Mouse (Mus musculus): ENCODE measurements around the gene Kcnk12. TPM values are rescaled to one million over a fixed set of nuclear protein-coding genes. Genes with fewer than 3 reads are reported as not detected.

Kcnk12 gene
- polyA plus RNA-seq, 1 experiment from 2014 or later, result not detected

- 80% methylated on average over 5 of the region's 5 CpGs for WGBS
These were observed 16.6 kb downstream of the Kcnk12 start for GRCm38 (mm10) chr17:87781244-87781643.

GRCm38 (mm10) chr17:87780164-87780563 lies 17.6 kb downstream of the Kcnk12 start:
- WGBS, result 56% methylated on average over 2 of the region's 2 CpGs
- H3K27ac ChIP-seq (replicated peaks; ENCODE audit: low read depth, low read length), result no peak overlapping the region
- ATAC-seq (ENCODE audit: low read depth), result no peak

More at GRCm38 (mm10) chr17:87781244-87781643, 16.6 kb downstream of the Kcnk12 start:
- H3K9me3 ChIP-seq (ENCODE audit: control insufficient read depth, low read length), result no peaks in the 10 kb centered on the region
- no peaks in the 10 kb centered on the region for H3K36me3 ChIP-seq (ENCODE audit: control insufficient read depth, insufficient read depth, low read length)
- no peak overlapping the region for H3K9ac ChIP-seq (ENCODE audit: low read depth, low read length)
- no peak for DNase-seq (ENCODE audit: low spot score)
- no peak overlapping the region for H3K27ac ChIP-seq (replicated peaks; ENCODE audit: low read depth, low read length)
- ATAC-seq (ENCODE audit: low read depth), result no peak
- H3K4me3 ChIP-seq (ENCODE audit: low read depth, low read length), result no peak overlapping the region
- H3K4me1 ChIP-seq (ENCODE audit: control insufficient read depth, insufficient read depth, low read length), result no peaks in the 10 kb centered on the region
- H3K27me3 ChIP-seq (replicated peaks; ENCODE audit: control insufficient read depth, insufficient read depth, low read length), result no peaks in the 10 kb centered on the region
- no peak overlapping the region for H3K4me2 ChIP-seq (ENCODE audit: low read depth, low read length)

GRCm38 (mm10) chr17:87774982-87775381 lies 22.8 kb downstream of the Kcnk12 start:
- Histone ChIP-seq H3K4me2 (ENCODE audit: low read depth, low read length) (no peak overlapping the region), H3K4me3 (ENCODE audit: low read depth, low read length) (no peak overlapping the region), H3K9me3 (ENCODE audit: control insufficient read depth, low read length) (no peaks in the 10 kb centered on the region), H3K27ac (replicated peaks; ENCODE audit: low read depth, low read length) (no peak overlapping the region), H3K4me1 (ENCODE audit: control insufficient read depth, insufficient read depth, low read length) (no peaks in the 10 kb centered on the region), H3K36me3 (ENCODE audit: control insufficient read depth, insufficient read depth, low read length) (no peaks in the 10 kb centered on the region), H3K27me3 (replicated peaks; ENCODE audit: control insufficient read depth, insufficient read depth, low read length) (no peaks in the 10 kb centered on the region), H3K9ac (ENCODE audit: low read depth, low read length) (no peak overlapping the region)
- ATAC-seq (ENCODE audit: low read depth), result no peak
- no peak for DNase-seq (ENCODE audit: low spot score)
- 88% methylated on average over 8 of the region's 8 CpGs for whole genome bisulfite sequencing

More at GRCm38 (mm10) chr17:87780164-87780563, 17.6 kb downstream of the Kcnk12 start:
- Histone ChIP-seq H3K36me3 (ENCODE audit: control insufficient read depth, insufficient read depth, low read length) (no peaks in the 10 kb centered on the region), H3K9me3 (ENCODE audit: control insufficient read depth, low read length) (no peaks in the 10 kb centered on the region), H3K27me3 (replicated peaks; ENCODE audit: control insufficient read depth, insufficient read depth, low read length) (no peaks in the 10 kb centered on the region), H3K4me1 (ENCODE audit: control insufficient read depth, insufficient read depth, low read length) (no peaks in the 10 kb centered on the region), H3K9ac (ENCODE audit: low read depth, low read length) (no peak overlapping the region), H3K4me3 (ENCODE audit: low read depth, low read length) (no peak overlapping the region), H3K4me2 (ENCODE audit: low read depth, low read length) (no peak overlapping the region)
- no peak for DNase-seq (ENCODE audit: low spot score)

GRCm38 (mm10) chr17:87773175-87773574 lies 24.6 kb downstream of the Kcnk12 start:
- no peaks in the 10 kb centered on the region for H3K4me1 ChIP-seq (ENCODE audit: control insufficient read depth, insufficient read depth, low read length)
- 78% methylated on average over 3 of the region's 3 CpGs for WGBS
- no peaks in the 10 kb centered on the region for H3K9me3 ChIP-seq (ENCODE audit: control insufficient read depth, low read length)
- ATAC-seq (ENCODE audit: low read depth), result no peak
- no peak overlapping the region for H3K4me2 ChIP-seq (ENCODE audit: low read depth, low read length)
- H3K27me3 ChIP-seq (replicated peaks; ENCODE audit: control insufficient read depth, insufficient read depth, low read length), result no peaks in the 10 kb centered on the region
- no peak for DNase-seq (ENCODE audit: low spot score)
- no peaks in the 10 kb centered on the region for H3K36me3 ChIP-seq (ENCODE audit: control insufficient read depth, insufficient read depth, low read length)
- no peak overlapping the region for H3K9ac ChIP-seq (ENCODE audit: low read depth, low read length)
- no peak overlapping the region for H3K27ac ChIP-seq (replicated peaks; ENCODE audit: low read depth, low read length)
- no peak overlapping the region for H3K4me3 ChIP-seq (ENCODE audit: low read depth, low read length)

- no peaks in the 10 kb centered on the region for H3K9me3 ChIP-seq (ENCODE audit: control insufficient read depth, low read length)
- WGBS, result 69% methylated on average over 2 of the region's 5 CpGs
- ATAC-seq (ENCODE audit: low read depth), result no peak
- no peaks in the 10 kb centered on the region for H3K36me3 ChIP-seq (ENCODE audit: control insufficient read depth, insufficient read depth, low read length)
- no peak overlapping the region for H3K4me2 ChIP-seq (ENCODE audit: low read depth, low read length)
- H3K4me3 ChIP-seq (ENCODE audit: low read depth, low read length), result no peak overlapping the region
- H3K27me3 ChIP-seq (replicated peaks; ENCODE audit: control insufficient read depth, insufficient read depth, low read length), result no peaks in the 10 kb centered on the region
- no peak overlapping the region for H3K9ac ChIP-seq (ENCODE audit: low read depth, low read length)
- no peak overlapping the region for H3K27ac ChIP-seq (replicated peaks; ENCODE audit: low read depth, low read length)
- DNase-seq (ENCODE audit: low spot score), result peak; percentile 9
- H3K4me1 ChIP-seq (ENCODE audit: control insufficient read depth, insufficient read depth, low read length), result no peaks in the 10 kb centered on the region
These were observed 27.0 kb downstream of the Kcnk12 start for GRCm38 (mm10) chr17:87770766-87771165.

GRCm38 (mm10) chr17:87766888-87767287 lies 30.9 kb downstream of the Kcnk12 start:
- H3K27me3 ChIP-seq (replicated peaks; ENCODE audit: control insufficient read depth, insufficient read depth, low read length), result 0 out of 2 replicates have a peak, but pooled peaks cover 3% of the 10 kb centered on the region
- no peaks in the 10 kb centered on the region for H3K9me3 ChIP-seq (ENCODE audit: control insufficient read depth, low read length)
- 90% methylated on average over 6 of the region's 6 CpGs for WGBS

GRCm38 (mm10) chr17:87765031-87765430 lies 32.8 kb downstream of the Kcnk12 start:
- Histone ChIP-seq H3K4me3 (ENCODE audit: low read depth, low read length) (no peak overlapping the region), H3K4me2 (ENCODE audit: low read depth, low read length) (no peak overlapping the region), H3K36me3 (ENCODE audit: control insufficient read depth, insufficient read depth, low read length) (no peaks in the 10 kb centered on the region), H3K4me1 (ENCODE audit: control insufficient read depth, insufficient read depth, low read length) (no peaks in the 10 kb centered on the region), H3K9ac (ENCODE audit: low read depth, low read length) (no peak overlapping the region), H3K27me3 (replicated peaks; ENCODE audit: control insufficient read depth, insufficient read depth, low read length) (0 out of 2 replicates have a peak, but pooled peaks cover 3% of the 10 kb centered on the region), H3K27ac (replicated peaks; ENCODE audit: low read depth, low read length) (no peak overlapping the region), H3K9me3 (ENCODE audit: control insufficient read depth, low read length) (no peaks in the 10 kb centered on the region)
- no peak for DNase-seq (ENCODE audit: low spot score)
- no peak for ATAC-seq (ENCODE audit: low read depth)
- WGBS, result 91% methylated on average over 11 of the region's 11 CpGs

More at GRCm38 (mm10) chr17:87766888-87767287, 30.9 kb downstream of the Kcnk12 start:
- DNase-seq (ENCODE audit: low spot score), result no peak
- no peak for ATAC-seq (ENCODE audit: low read depth)
- no peak overlapping the region for H3K9ac ChIP-seq (ENCODE audit: low read depth, low read length)
- H3K4me1 ChIP-seq (ENCODE audit: control insufficient read depth, insufficient read depth, low read length), result no peaks in the 10 kb centered on the region
- H3K4me2 ChIP-seq (ENCODE audit: low read depth, low read length), result no peak overlapping the region
- H3K4me3 ChIP-seq (ENCODE audit: low read depth, low read length), result no peak overlapping the region
- no peaks in the 10 kb centered on the region for H3K36me3 ChIP-seq (ENCODE audit: control insufficient read depth, insufficient read depth, low read length)
- no peak overlapping the region for H3K27ac ChIP-seq (replicated peaks; ENCODE audit: low read depth, low read length)

- Histone ChIP-seq H3K4me3 (ENCODE audit: low read depth, low read length) (no peak overlapping the region), H3K4me2 (ENCODE audit: low read depth, low read length) (no peak overlapping the region), H3K36me3 (ENCODE audit: control insufficient read depth, insufficient read depth, low read length) (no peaks in the 10 kb centered on the region), H3K4me1 (ENCODE audit: control insufficient read depth, insufficient read depth, low read length) (no peaks in the 10 kb centered on the region), H3K27me3 (replicated peaks; ENCODE audit: control insufficient read depth, insufficient read depth, low read length) (0 out of 2 replicates have a peak, but pooled peaks cover 3% of the 10 kb centered on the region), H3K9ac (ENCODE audit: low read depth, low read length) (no peak overlapping the region), H3K27ac (replicated peaks; ENCODE audit: low read depth, low read length) (no peak overlapping the region), H3K9me3 (ENCODE audit: control insufficient read depth, low read length) (no peaks in the 10 kb centered on the region)
- ATAC-seq (ENCODE audit: low read depth) (no peak), DNase-seq (ENCODE audit: low spot score) (no peak)
- WGBS, result 46% methylated on average over 7 of the region's 7 CpGs
These were observed 34.6 kb downstream of the Kcnk12 start for GRCm38 (mm10) chr17:87763146-87763545.

GRCm38 (mm10) chr17:87760315-87760714 lies 37.5 kb downstream of the Kcnk12 start:
- H3K9ac ChIP-seq (ENCODE audit: low read depth, low read length), result no peak overlapping the region
- H3K4me2 ChIP-seq (ENCODE audit: low read depth, low read length), result no peak overlapping the region
- H3K4me3 ChIP-seq (ENCODE audit: low read depth, low read length), result no peak overlapping the region
- DNase-seq (ENCODE audit: low spot score) (no peak), ATAC-seq (ENCODE audit: low read depth) (no peak)
- no peaks in the 10 kb centered on the region for H3K36me3 ChIP-seq (ENCODE audit: control insufficient read depth, insufficient read depth, low read length)
- no peaks in the 10 kb centered on the region for H3K9me3 ChIP-seq (ENCODE audit: control insufficient read depth, low read length)
- no peak overlapping the region for H3K27ac ChIP-seq (replicated peaks; ENCODE audit: low read depth, low read length)
- WGBS, result 70% methylated on average over 4 of the region's 4 CpGs
- no peaks in the 10 kb centered on the region for H3K4me1 ChIP-seq (ENCODE audit: control insufficient read depth, insufficient read depth, low read length)
- H3K27me3 ChIP-seq (replicated peaks; ENCODE audit: control insufficient read depth, insufficient read depth, low read length), result 0 out of 2 replicates have a peak, but pooled peaks cover 3% of the 10 kb centered on the region
